Mouse (Mus musculus): Measurements from ENCODE around the gene Ctps2.

Ctps2 gene

GRCm38 (mm10) chrX:162900938-162901337 is at the start of gene Ctps2:
Gene Ctps2, plus strand, starts transcription at chrX:162901238.
- DNase-seq (ENCODE audit: low spot score in 2 of 2), result no peak

GRCm38 (mm10) chrX:162868294-162868965 is 32.6 kb upstream of the Ctps2 start:
- no peak for DNase-seq (ENCODE audit: low spot score in 2 of 2)

- no peak for DNase-seq (ENCODE audit: low spot score in 2 of 2)
Measured at GRCm38 (mm10) chrX:162871734-162872517, 29.1 kb upstream of the Ctps2 start.

- DNase-seq (ENCODE audit: low spot score in 2 of 2), result no peak
Measured at GRCm38 (mm10) chrX:162873761-162874160, 27.3 kb upstream of the Ctps2 start.

GRCm38 (mm10) chrX:162878236-162878635 is 22.8 kb upstream of the Ctps2 start:
- no peak for DNase-seq (ENCODE audit: low spot score in 2 of 2)

- peak; percentile 70 to 78 for DNase-seq (ENCODE audit: low spot score in 2 of 2)
Measured at GRCm38 (mm10) chrX:162887931-162888511, 13.0 kb upstream of the Ctps2 start, which contains the start of gene Syap1. Gene Syap1, minus strand, starts transcription at chrX:162888447.

GRCm38 (mm10) chrX:162888575-162889223 is 12.3 kb upstream of the Ctps2 start:
- DNase-seq (ENCODE audit: low spot score in 2 of 2), result peak in 1 of 2 experiments; percentile 2

GRCm38 (mm10) chrX:162901371-162902039 is 467 bp downstream of the Ctps2 start:
- peak; percentile 41 for DNase-seq (ENCODE audit: low spot score in 2 of 2)

- DNase-seq (ENCODE audit: low spot score in 2 of 2), result peak; percentile 79 to 80
Measured at GRCm38 (mm10) chrX:162902040-162902734, 1.1 kb downstream of the Ctps2 start.

- DNase-seq (ENCODE audit: low spot score in 2 of 2), result no peak
Measured at GRCm38 (mm10) chrX:162907554-162907953, 6.5 kb downstream of the Ctps2 start.

GRCm38 (mm10) chrX:162913651-162914050 is 12.6 kb downstream of the Ctps2 start:
- DNase-seq (ENCODE audit: low spot score in 2 of 2), result no peak

GRCm38 (mm10) chrX:162915697-162916096 is 14.7 kb downstream of the Ctps2 start:
- DNase-seq (ENCODE audit: low spot score in 2 of 2), result peak; percentile 18 to 37

- no peak for DNase-seq (ENCODE audit: low spot score in 2 of 2)
Measured at GRCm38 (mm10) chrX:162921487-162922125, 20.6 kb downstream of the Ctps2 start.

GRCm38 (mm10) chrX:162931467-162931866 is 30.4 kb downstream of the Ctps2 start:
- no peak for DNase-seq (ENCODE audit: low spot score in 2 of 2)

GRCm38 (mm10) chrX:162942027-162942426 is 41.0 kb downstream of the Ctps2 start:
- DNase-seq (ENCODE audit: low spot score in 2 of 2), result no peak

GRCm38 (mm10) chrX:162949811-162950439 is 48.9 kb downstream of the Ctps2 start:
- DNase-seq (ENCODE audit: low spot score in 2 of 2), result no peak

GRCm38 (mm10) chrX:162957921-162958320 is 56.9 kb downstream of the Ctps2 start:
- DNase-seq (ENCODE audit: low spot score in 2 of 2), result no peak

GRCm38 (mm10) chrX:162963840-162964239 is 62.8 kb downstream of the Ctps2 start:
- no peak for DNase-seq (ENCODE audit: low spot score in 2 of 2)

- DNase-seq (ENCODE audit: low spot score in 2 of 2), result no peak
Measured at GRCm38 (mm10) chrX:162964383-162964782, 63.3 kb downstream of the Ctps2 start, which contains the start of gene S100g. Gene S100g, minus strand, starts transcription at chrX:162964599.

GRCm38 (mm10) chrX:162967456-162967855 is 66.4 kb downstream of the Ctps2 start:
- no peak for DNase-seq (ENCODE audit: low spot score in 2 of 2)
